In genomic region chr12:79762087-79762486, GRCm38 (mm10) we compare ENCODE assay signal across 13 mouse cellular contexts.
DNase-seq lines count a peak whose midpoint lies in the region; ATAC-seq lines count a peak whose summit lies in the region.
"Had no signal": no experiment of that assay in that cellular context is flagged by ENCODE, and none has a peak within 500 bp of the region (broad histone marks: within the 10 kb centered on the region; RNA-seq: fewer than 3 reads in every experiment).

No protein-coding gene starts in this region.

- ATAC-seq in forebrain, embryonic 14.5 days = no peak
- no peak for ATAC-seq in kidney, embryonic 16.5 days (ENCODE audit: low FRiP score, low TSS enrichment)
- no peak for ATAC-seq in liver, embryonic 11.5 days (replicated peaks; ENCODE audit: low FRiP score)
- ATAC-seq: forebrain, embryonic 15.5 days; Patski had no signal

- H3K4me2 ChIP-seq in forebrain, embryonic 14.5 days (ENCODE audit: low read length) = no peak overlapping the region
- no peak overlapping the region for H3K4me2 ChIP-seq in kidney, embryonic 16.5 days (replicated peaks; ENCODE audit: low read depth, low read length)
- H3K4me2 ChIP-seq in liver, embryonic 11.5 days = no peak overlapping the region
- H3K4me2 ChIP-seq: forebrain, embryonic 15.5 days had no signal

- H3K9me3 ChIP-seq in forebrain, embryonic 10.5 days = no peaks in the 10 kb centered on the region
- H3K9me3 ChIP-seq in forebrain, embryonic 14.5 days (replicated peaks; ENCODE audit: control insufficient read depth, low read length) = no peaks in the 10 kb centered on the region
- H3K9me3 ChIP-seq in kidney, embryonic 16.5 days (ENCODE audit: low read length) = no peaks in the 10 kb centered on the region
- no peaks in the 10 kb centered on the region for H3K9me3 ChIP-seq in liver, embryonic 11.5 days (ENCODE audit: control insufficient read depth, low read length)
- H3K9me3 ChIP-seq: forebrain, embryonic 15.5 days had no signal

- no peak overlapping the region for H3K4me3 ChIP-seq in forebrain, embryonic 10.5 days
- H3K4me3 ChIP-seq in forebrain, embryonic 14.5 days (ENCODE audit: low read depth, low read length) = no peak overlapping the region
- H3K4me3 ChIP-seq in kidney, embryonic 16.5 days (ENCODE audit: low read length) = no peak overlapping the region
- H3K4me3 ChIP-seq in liver, embryonic 11.5 days (ENCODE audit: low read depth, low read length) = no peak overlapping the region
- H3K4me3 ChIP-seq: forebrain, embryonic 15.5 days had no signal

- peaks cover 55% of the 10 kb centered on the region for H3K4me1 ChIP-seq in forebrain, embryonic 10.5 days
- H3K4me1 ChIP-seq in forebrain, embryonic 14.5 days (ENCODE audit: control insufficient read depth, insufficient read depth, low read length) = no peaks in the 10 kb centered on the region
- peaks cover 42% of the 10 kb centered on the region for H3K4me1 ChIP-seq in kidney, embryonic 16.5 days (ENCODE audit: insufficient read depth, low read length)
- peaks cover 21% of the 10 kb centered on the region for H3K4me1 ChIP-seq in liver, embryonic 11.5 days (replicated peaks; ENCODE audit: control insufficient read depth, insufficient read depth, low read length)
- H3K4me1 ChIP-seq: forebrain, embryonic 15.5 days had no signal

- 91% methylated on average over 2 of the region's 2 CpGs for WGBS in forebrain, embryonic 10.5 days
- WGBS in forebrain, embryonic 14.5 days = 78% methylated on average over 2 of the region's 2 CpGs
- WGBS in kidney, embryonic 16.5 days = 63% methylated on average over 2 of the region's 2 CpGs
- 58% methylated on average over 2 of the region's 2 CpGs for WGBS in liver, embryonic 11.5 days

- H3K27me3 ChIP-seq in forebrain, embryonic 10.5 days (ENCODE audit: poor library complexity, severe bottlenecking) = no peaks in the 10 kb centered on the region
- no peaks in the 10 kb centered on the region for H3K27me3 ChIP-seq in forebrain, embryonic 14.5 days (replicated peaks; ENCODE audit: control insufficient read depth, insufficient read depth, low read length)
- H3K27me3 ChIP-seq in kidney, embryonic 16.5 days (ENCODE audit: insufficient read depth, low read length) = no peaks in the 10 kb centered on the region
- no peaks in the 10 kb centered on the region for H3K27me3 ChIP-seq in liver, embryonic 11.5 days (replicated peaks; ENCODE audit: control insufficient read depth, insufficient read depth, low read length)
- H3K27me3 ChIP-seq: forebrain, embryonic 15.5 days; Patski had no signal

- H3K9ac ChIP-seq in forebrain, embryonic 14.5 days (ENCODE audit: low read length) = no peak overlapping the region
- H3K9ac ChIP-seq in kidney, embryonic 16.5 days (replicated peaks; ENCODE audit: low read length) = no peak overlapping the region
- H3K9ac ChIP-seq in liver, embryonic 11.5 days (ENCODE audit: low read depth, low read length) = no peak overlapping the region
- H3K9ac ChIP-seq: forebrain, embryonic 15.5 days had no signal

- intact Hi-C loops in gastrocnemius, postnatal 36 days (cut with DNase I) = no loop called here

- H3K36me3 ChIP-seq in forebrain, embryonic 10.5 days (replicated peaks) = no peaks in the 10 kb centered on the region
- no peaks in the 10 kb centered on the region for H3K36me3 ChIP-seq in forebrain, embryonic 14.5 days (ENCODE audit: control insufficient read depth, insufficient read depth, low read length)
- H3K36me3 ChIP-seq in kidney, embryonic 16.5 days (ENCODE audit: insufficient read depth, low read length) = no peaks in the 10 kb centered on the region
- H3K36me3 ChIP-seq in liver, embryonic 11.5 days (ENCODE audit: control insufficient read depth, insufficient read depth, low read length) = no peaks in the 10 kb centered on the region
- H3K36me3 ChIP-seq: forebrain, embryonic 15.5 days had no signal

- DNase-seq in forebrain, embryonic 10.5 days (ENCODE audit: extremely low spot score, low spot score) = no peak
- no peak for DNase-seq in forebrain, embryonic 14.5 days (ENCODE audit: low spot score)
- DNase-seq in kidney, postnatal 36 days = no peak
- DNase-seq in Muller cell, postnatal 12 days (ENCODE audit: inconsistent ontology term) = peak; percentile 69
- no peak for DNase-seq in liver, embryonic 11.5 days (ENCODE audit: low spot score)
- DNase-seq in cerebellum, adult 9-11 months = no peak
- DNase-seq in gastrocnemius, postnatal 36 days = no peak
- DNase-seq: cerebellum, adult 11-12 months; thymus, postnatal 14 days had no signal

- peak overlapping the region; percentile 71; the same call in 1 of the 2 replicates for H3K27ac ChIP-seq in forebrain, embryonic 10.5 days
- no peak overlapping the region for H3K27ac ChIP-seq in forebrain, embryonic 14.5 days (ENCODE audit: low read depth, low read length)
- peak overlapping the region; percentile 10; the same call in 1 of the 2 replicates for H3K27ac ChIP-seq in kidney, embryonic 16.5 days (ENCODE audit: low read length)
- H3K27ac ChIP-seq in liver, embryonic 11.5 days (ENCODE audit: low read depth, low read length) = peak overlapping the region; percentile 76
- H3K27ac ChIP-seq: forebrain, embryonic 15.5 days; macrophage had no signal
